Mouse (Mus musculus): Measurements from ENCODE around the gene Golm1.
"Not testable (repeated sequence)": the region's sequence is repeated elsewhere in the genome, so short reads cannot be mapped to it uniquely, and the experiment has no call there.

The Golm1 gene

GRCm38 (mm10) chr13:59675151-59676011, at the start of gene Golm1:
TSS of gene Golm1 (minus strand) at chr13:59675811.
- peak; percentile 72 to 87 for DNase-seq (ENCODE audit: low spot score in 2 of 2)

GRCm38 (mm10) chr13:59722089-59722488, 46.5 kb upstream of the Golm1 start:
- DNase-seq (ENCODE audit: low spot score in 2 of 2), result not testable (repeated sequence)

GRCm38 (mm10) chr13:59719475-59719874, 43.9 kb upstream of the Golm1 start:
- DNase-seq (ENCODE audit: low spot score in 2 of 2), result no peak

GRCm38 (mm10) chr13:59718857-59719440, 43.3 kb upstream of the Golm1 start:
- not testable (repeated sequence) for DNase-seq (ENCODE audit: low spot score in 2 of 2)

GRCm38 (mm10) chr13:59713710-59714109, 38.1 kb upstream of the Golm1 start:
- no peak for DNase-seq (ENCODE audit: low spot score in 2 of 2)

- not testable (repeated sequence) for DNase-seq (ENCODE audit: low spot score in 2 of 2)
Measured at GRCm38 (mm10) chr13:59711984-59712383, 36.4 kb upstream of the Golm1 start, which contains the start of gene Spata31d1b. TSS of gene Spata31d1b (plus strand) at chr13:59712284.

GRCm38 (mm10) chr13:59710230-59710629, 34.6 kb upstream of the Golm1 start, which contains the start of gene Spata31d1a:
TSS of gene Spata31d1a (minus strand) at chr13:59710330.
- DNase-seq (ENCODE audit: low spot score in 2 of 2), result no peak

GRCm38 (mm10) chr13:59704562-59704961, 29.0 kb upstream of the Golm1 start:
- peak in 1 of 2 experiments; percentile 61 for DNase-seq (ENCODE audit: low spot score in 2 of 2)

- DNase-seq (ENCODE audit: low spot score in 2 of 2), result no peak
Measured at GRCm38 (mm10) chr13:59703514-59703913, 27.9 kb upstream of the Golm1 start.

GRCm38 (mm10) chr13:59700137-59700536, 24.5 kb upstream of the Golm1 start:
- DNase-seq (ENCODE audit: low spot score in 2 of 2), result not testable (repeated sequence)

- DNase-seq (ENCODE audit: low spot score in 2 of 2), result no peak
Measured at GRCm38 (mm10) chr13:59699131-59699530, 23.5 kb upstream of the Golm1 start.

- no peak for DNase-seq (ENCODE audit: low spot score in 2 of 2)
Measured at GRCm38 (mm10) chr13:59695781-59696180, 20.2 kb upstream of the Golm1 start.

- no peak for DNase-seq (ENCODE audit: low spot score in 2 of 2)
Measured at GRCm38 (mm10) chr13:59694008-59694407, 18.4 kb upstream of the Golm1 start, which contains the start of gene 4921517D22Rik. TSS of gene 4921517D22Rik (minus strand) at chr13:59694108.

GRCm38 (mm10) chr13:59691478-59691877, 15.9 kb upstream of the Golm1 start:
- DNase-seq (ENCODE audit: low spot score in 2 of 2), result no peak

- no peak for DNase-seq (ENCODE audit: low spot score in 2 of 2)
Measured at GRCm38 (mm10) chr13:59690576-59690975, 15.0 kb upstream of the Golm1 start.

- no peak for DNase-seq (ENCODE audit: low spot score in 2 of 2)
Measured at GRCm38 (mm10) chr13:59689843-59690242, 14.2 kb upstream of the Golm1 start.

GRCm38 (mm10) chr13:59689313-59689712, 13.7 kb upstream of the Golm1 start:
- no peak for DNase-seq (ENCODE audit: low spot score in 2 of 2)

- no peak for DNase-seq (ENCODE audit: low spot score in 2 of 2)
Measured at GRCm38 (mm10) chr13:59688338-59688770, 12.7 kb upstream of the Golm1 start.

GRCm38 (mm10) chr13:59685236-59685635, 9.6 kb upstream of the Golm1 start:
- DNase-seq (ENCODE audit: low spot score in 2 of 2), result no peak

GRCm38 (mm10) chr13:59682629-59683028, 7.0 kb upstream of the Golm1 start:
- no peak for DNase-seq (ENCODE audit: low spot score in 2 of 2)

- no peak for DNase-seq (ENCODE audit: low spot score in 2 of 2)
Measured at GRCm38 (mm10) chr13:59679908-59680307, 4.3 kb upstream of the Golm1 start.

- DNase-seq (ENCODE audit: low spot score in 2 of 2), result no peak
Measured at GRCm38 (mm10) chr13:59679306-59679705, 3.7 kb upstream of the Golm1 start.

All from spleen, postnatal 4 days (tissue).